Mouse (Mus musculus): ENCODE measurements around the gene H2-Ob. TPM values are rescaled to one million over a fixed set of nuclear protein-coding genes. Genes with fewer than 3 reads are reported as not detected.
"Not testable (repeated sequence)": the region's sequence is repeated elsewhere in the genome, so short reads cannot be mapped to it uniquely, and the experiment has no call there.

Gene H2-Ob
- polyA plus RNA-seq, 1 experiment from 2014 or later: not detected

DNA sequence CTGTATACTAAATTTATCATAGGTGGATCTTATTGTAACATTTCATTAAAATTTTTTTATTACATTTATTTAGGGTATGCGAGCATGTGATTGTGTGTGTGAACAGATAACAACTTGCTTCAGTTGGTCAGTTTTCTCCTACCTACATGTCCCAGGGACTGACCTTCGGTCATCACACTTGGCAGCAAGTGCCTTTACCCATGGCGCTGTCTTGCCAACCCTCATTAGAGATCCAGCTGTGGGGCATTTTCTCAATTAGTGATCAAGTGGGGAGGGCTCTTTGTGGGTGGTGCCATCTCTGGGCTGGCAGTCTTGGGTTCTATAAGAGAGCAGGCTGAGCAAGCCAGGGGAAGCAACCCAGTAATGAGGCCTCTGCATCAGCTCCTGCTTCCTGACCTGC is 13.9 kb upstream of the H2-Ob start:
- Histone ChIP-seq H3K4me2 (no peak overlapping the region), H3K4me3 (ENCODE audit: low read depth, low read length) (no peak overlapping the region), H3K9ac (ENCODE audit: low read depth, low read length) (no peak overlapping the region), H3K27me3 (replicated peaks; ENCODE audit: control insufficient read depth, insufficient read depth, low read length) (no peaks in the 10 kb centered on the region), H3K4me1 (replicated peaks; ENCODE audit: control insufficient read depth, insufficient read depth, low read length) (no peaks in the 10 kb centered on the region), H3K27ac (ENCODE audit: low read depth, low read length) (no peak overlapping the region), H3K36me3 (ENCODE audit: control insufficient read depth, insufficient read depth, low read length) (no peaks in the 10 kb centered on the region), H3K9me3 (ENCODE audit: control insufficient read depth, low read length) (peaks cover 3% of the 10 kb centered on the region; the same call in 1 of the 2 replicates)
- 85% methylated on average over 3 of the region's 3 CpGs for WGBS
- ATAC-seq (replicated peaks; ENCODE audit: low FRiP score) (no peak), DNase-seq (ENCODE audit: low spot score) (no peak)

DNA sequence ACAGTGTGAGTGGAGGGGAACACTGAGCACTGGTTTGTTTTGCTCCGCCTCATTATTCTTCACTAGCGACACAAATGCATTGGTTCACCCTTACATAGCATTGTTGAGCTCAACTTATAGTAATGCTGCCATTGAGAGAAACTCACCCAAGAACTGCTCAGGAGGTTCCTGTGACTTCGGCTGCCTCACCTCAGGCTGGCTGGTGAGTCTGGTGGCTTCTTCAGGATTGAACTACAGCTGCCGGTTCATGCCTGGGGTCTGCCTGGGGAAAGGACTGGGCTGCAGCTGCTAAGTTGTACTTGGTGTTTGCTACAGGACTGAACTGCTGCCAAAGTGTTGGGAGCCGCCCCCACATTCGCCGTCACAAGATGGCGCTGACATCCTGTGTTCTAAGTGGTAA is 13.3 kb upstream of the H2-Ob start:
- Histone ChIP-seq H3K9me3 (ENCODE audit: control insufficient read depth, low read length) (peaks cover 3% of the 10 kb centered on the region; the same call in 1 of the 2 replicates), H3K27ac (ENCODE audit: low read depth, low read length) (no peak overlapping the region), H3K4me2 (no peak overlapping the region), H3K36me3 (ENCODE audit: control insufficient read depth, insufficient read depth, low read length) (no peaks in the 10 kb centered on the region), H3K4me3 (ENCODE audit: low read depth, low read length) (no peak overlapping the region), H3K9ac (ENCODE audit: low read depth, low read length) (no peak overlapping the region), H3K27me3 (replicated peaks; ENCODE audit: control insufficient read depth, insufficient read depth, low read length) (no peaks in the 10 kb centered on the region), H3K4me1 (replicated peaks; ENCODE audit: control insufficient read depth, insufficient read depth, low read length) (no peaks in the 10 kb centered on the region)
- 92% methylated on average over 8 of the region's 8 CpGs for WGBS
- no peak for ATAC-seq (replicated peaks; ENCODE audit: low FRiP score)
- DNase-seq (ENCODE audit: low spot score): no peak

- H3K9ac ChIP-seq (ENCODE audit: low read depth, low read length); H3K4me3 ChIP-seq (ENCODE audit: low read depth, low read length); H3K4me2 ChIP-seq; H3K9me3 ChIP-seq (ENCODE audit: control insufficient read depth, low read length); H3K27me3 ChIP-seq (replicated peaks; ENCODE audit: control insufficient read depth, insufficient read depth, low read length); ATAC-seq (replicated peaks; ENCODE audit: low FRiP score); H3K36me3 ChIP-seq (ENCODE audit: control insufficient read depth, insufficient read depth, low read length); H3K27ac ChIP-seq (ENCODE audit: low read depth, low read length); DNase-seq (ENCODE audit: low spot score); H3K4me1 ChIP-seq (replicated peaks; ENCODE audit: control insufficient read depth, insufficient read depth, low read length): not testable (repeated sequence)
- WGBS: 97% methylated on average over 13 of the region's 23 CpGs
These were observed 12.8 kb upstream of the H2-Ob start for GRCm38 (mm10) chr17:34225911-34226310.

GRCm38 (mm10) chr17:34230971-34231370 is 7.7 kb upstream of the H2-Ob start:
- H3K9me3 ChIP-seq (ENCODE audit: control insufficient read depth, low read length); H3K27ac ChIP-seq (ENCODE audit: low read depth, low read length); H3K4me3 ChIP-seq (ENCODE audit: low read depth, low read length); H3K27me3 ChIP-seq (replicated peaks; ENCODE audit: control insufficient read depth, insufficient read depth, low read length); H3K9ac ChIP-seq (ENCODE audit: low read depth, low read length); H3K4me2 ChIP-seq; DNase-seq (ENCODE audit: low spot score); H3K36me3 ChIP-seq (ENCODE audit: control insufficient read depth, insufficient read depth, low read length); H3K4me1 ChIP-seq (replicated peaks; ENCODE audit: control insufficient read depth, insufficient read depth, low read length); ATAC-seq (replicated peaks; ENCODE audit: low FRiP score): not testable (repeated sequence)
- 88% methylated on average over 6 of the region's 9 CpGs for WGBS

DNA sequence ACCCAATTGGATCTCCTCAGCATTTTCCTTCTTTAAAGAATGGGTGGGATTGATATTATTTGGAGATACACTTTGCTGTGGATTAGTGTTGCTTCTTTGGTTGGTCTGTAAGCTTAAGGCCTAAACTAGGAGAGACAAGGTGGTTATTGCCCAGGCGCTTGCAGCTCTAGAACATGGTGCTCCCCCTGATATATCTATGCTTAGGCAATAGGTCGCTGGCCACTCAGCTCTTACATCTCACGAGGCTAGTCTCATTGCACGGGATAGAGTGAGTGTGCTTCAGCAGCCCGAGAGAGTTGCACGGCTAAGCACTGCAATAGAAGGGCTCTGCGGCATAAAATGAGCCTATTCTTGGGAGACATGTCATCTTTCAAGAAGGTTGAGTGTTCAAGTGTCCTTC is 6.7 kb upstream of the H2-Ob start:
- H3K9ac ChIP-seq (ENCODE audit: low read depth, low read length); H3K4me2 ChIP-seq; H3K27ac ChIP-seq (ENCODE audit: low read depth, low read length); H3K9me3 ChIP-seq (ENCODE audit: control insufficient read depth, low read length); ATAC-seq (replicated peaks; ENCODE audit: low FRiP score); H3K4me1 ChIP-seq (replicated peaks; ENCODE audit: control insufficient read depth, insufficient read depth, low read length); DNase-seq (ENCODE audit: low spot score); H3K36me3 ChIP-seq (ENCODE audit: control insufficient read depth, insufficient read depth, low read length); H3K4me3 ChIP-seq (ENCODE audit: low read depth, low read length); H3K27me3 ChIP-seq (replicated peaks; ENCODE audit: control insufficient read depth, insufficient read depth, low read length): not testable (repeated sequence)
- WGBS: 89% methylated on average over 6 of the region's 7 CpGs

GRCm38 (mm10) chr17:34234926-34235325 is 3.8 kb upstream of the H2-Ob start:
- WGBS: 44% methylated on average over 9 of the region's 9 CpGs
- Histone ChIP-seq H3K27ac (ENCODE audit: low read depth, low read length) (no peak overlapping the region), H3K36me3 (ENCODE audit: control insufficient read depth, insufficient read depth, low read length) (no peaks in the 10 kb centered on the region), H3K4me1 (replicated peaks; ENCODE audit: control insufficient read depth, insufficient read depth, low read length) (no peaks in the 10 kb centered on the region), H3K27me3 (replicated peaks; ENCODE audit: control insufficient read depth, insufficient read depth, low read length) (no peaks in the 10 kb centered on the region), H3K4me3 (ENCODE audit: low read depth, low read length) (no peak overlapping the region), H3K9me3 (ENCODE audit: control insufficient read depth, low read length) (no peaks in the 10 kb centered on the region), H3K9ac (ENCODE audit: low read depth, low read length) (no peak overlapping the region), H3K4me2 (no peak overlapping the region)
- DNase-seq (ENCODE audit: low spot score): peak; percentile 48
- ATAC-seq (replicated peaks; ENCODE audit: low FRiP score): no peak

- Histone ChIP-seq H3K27me3 (replicated peaks; ENCODE audit: control insufficient read depth, insufficient read depth, low read length) (no peaks in the 10 kb centered on the region), H3K9me3 (ENCODE audit: control insufficient read depth, low read length) (no peaks in the 10 kb centered on the region), H3K36me3 (ENCODE audit: control insufficient read depth, insufficient read depth, low read length) (no peaks in the 10 kb centered on the region), H3K4me2 (no peak overlapping the region), H3K4me1 (replicated peaks; ENCODE audit: control insufficient read depth, insufficient read depth, low read length) (no peaks in the 10 kb centered on the region), H3K9ac (ENCODE audit: low read depth, low read length) (no peak overlapping the region), H3K4me3 (ENCODE audit: low read depth, low read length) (no peak overlapping the region), H3K27ac (ENCODE audit: low read depth, low read length) (no peak overlapping the region)
- ATAC-seq (replicated peaks; ENCODE audit: low FRiP score): no peak
- DNase-seq (ENCODE audit: low spot score): no peak
- 73% methylated on average over 5 of the region's 5 CpGs for WGBS
These were observed 2.0 kb upstream of the H2-Ob start for GRCm38 (mm10) chr17:34236691-34237090.

DNA sequence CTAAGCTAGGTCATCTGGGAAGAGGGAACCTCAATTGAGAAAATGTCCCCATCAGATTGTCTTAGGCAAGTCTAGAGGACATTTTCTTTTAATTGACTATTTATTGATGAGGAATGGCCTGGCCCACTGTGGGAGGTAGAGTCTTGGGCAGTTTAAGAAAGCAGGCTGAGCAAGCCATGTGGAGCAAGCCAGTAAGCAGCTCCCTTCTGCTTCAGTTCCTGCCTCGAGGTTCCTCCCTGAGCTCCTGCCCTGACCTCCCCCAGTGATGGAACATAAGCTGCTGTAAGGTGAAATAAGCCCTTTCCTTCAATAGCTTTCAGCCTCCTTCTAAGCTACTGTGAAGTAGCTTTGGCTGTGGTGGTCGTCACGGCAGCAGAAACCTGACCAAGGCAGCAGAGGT is 962 bp upstream of the H2-Ob start:
- WGBS: 80% methylated on average over 3 of the region's 3 CpGs
- no peaks in the 10 kb centered on the region for H3K9me3 ChIP-seq (ENCODE audit: control insufficient read depth, low read length)
- H3K9ac ChIP-seq (ENCODE audit: low read depth, low read length): no peak overlapping the region
- H3K4me2 ChIP-seq: no peak overlapping the region
- no peaks in the 10 kb centered on the region for H3K4me1 ChIP-seq (replicated peaks; ENCODE audit: control insufficient read depth, insufficient read depth, low read length)
- H3K27me3 ChIP-seq (replicated peaks; ENCODE audit: control insufficient read depth, insufficient read depth, low read length): no peaks in the 10 kb centered on the region
- no peaks in the 10 kb centered on the region for H3K36me3 ChIP-seq (ENCODE audit: control insufficient read depth, insufficient read depth, low read length)
- DNase-seq (ENCODE audit: low spot score): no peak
- no peak overlapping the region for H3K27ac ChIP-seq (ENCODE audit: low read depth, low read length)
- H3K4me3 ChIP-seq (ENCODE audit: low read depth, low read length): no peak overlapping the region
- no peak for ATAC-seq (replicated peaks; ENCODE audit: low FRiP score)

- no peak overlapping the region for H3K4me3 ChIP-seq (ENCODE audit: low read depth, low read length)
- no peak overlapping the region for H3K27ac ChIP-seq (ENCODE audit: low read depth, low read length)
- H3K4me1 ChIP-seq (replicated peaks; ENCODE audit: control insufficient read depth, insufficient read depth, low read length): no peaks in the 10 kb centered on the region
- WGBS: 46% methylated on average over 10 of the region's 10 CpGs
- no peaks in the 10 kb centered on the region for H3K9me3 ChIP-seq (ENCODE audit: control insufficient read depth, low read length)
- ATAC-seq (replicated peaks; ENCODE audit: low FRiP score) (no peak), DNase-seq (ENCODE audit: low spot score) (no peak)
- no peak overlapping the region for H3K4me2 ChIP-seq
- H3K9ac ChIP-seq (ENCODE audit: low read depth, low read length): no peak overlapping the region
- no peaks in the 10 kb centered on the region for H3K36me3 ChIP-seq (ENCODE audit: control insufficient read depth, insufficient read depth, low read length)
- no peaks in the 10 kb centered on the region for H3K27me3 ChIP-seq (replicated peaks; ENCODE audit: control insufficient read depth, insufficient read depth, low read length)
These were observed 918 bp downstream of the H2-Ob start for GRCm38 (mm10) chr17:34239601-34240041.

All from liver, embryonic 11.5 days (tissue).